Mouse (Mus musculus) forebrain, embryonic 15.5 days (tissue): ENCODE measurements at regions not wholly inside any gene's neighbourhood (a gene's known extent, or its start where the extent isn't known, plus 50 kb on each side); places are given as distances from the start of the nearest gene placed in this dataset.
A peak's percentile ranks its signal among the peaks of the same experiment; 100 is the strongest.

ENCODE experiments used
- ATAC-seq: fragments of 200-750 bp; cut with Nextera tagmentation; replicated peaks from 2 replicates; pipeline ENCODE4 v1.8.0; 2017; ENCODE audit warnings: mild to moderate bottlenecking, moderate TSS enrichment, moderate library complexity
- H3K27ac ChIP-seq: fragments of 300-500 bp; sonication (generic); replicated peaks from 2 replicates; pipeline ENCODE4 v1.5.1; 2015; ENCODE audit warnings: mild to moderate bottlenecking, inconsistent platforms
- H3K27me3 ChIP-seq: fragments of 300-500 bp; sonication (generic); 2 replicates; pipeline ENCODE4 v1.6.1; 2015; ENCODE audit warnings: inconsistent platforms
- H3K36me3 ChIP-seq: fragments of 300-500 bp; sonication (generic); 2 replicates; pipeline ENCODE4 v1.6.1; 2015; ENCODE audit warnings: mild to moderate bottlenecking, inconsistent platforms
- H3K4me1 ChIP-seq: fragments of 300-500 bp; sonication (generic); 2 replicates; pipeline ENCODE4 v1.6.1; 2015; ENCODE audit warnings: inconsistent platforms
- H3K4me2 ChIP-seq: fragments of 300-500 bp; sonication (generic); replicated peaks from 2 replicates; pipeline ENCODE4 v1.6.1; 2015; ENCODE audit warnings: mild to moderate bottlenecking, inconsistent platforms
- H3K4me3 ChIP-seq: fragments of 300-500 bp; sonication (generic); 2 replicates; pipeline ENCODE4 v1.5.1; 2015; ENCODE audit warnings: mild to moderate bottlenecking, inconsistent platforms
- H3K9ac ChIP-seq: fragments of 300-500 bp; sonication (generic); replicated peaks from 2 replicates; pipeline ENCODE4 v1.6.1; 2015; ENCODE audit warnings: mild to moderate bottlenecking, inconsistent platforms
- H3K9me3 ChIP-seq: fragments of 300-500 bp; sonication (generic); 2 replicates; pipeline ENCODE4 v1.6.1; 2016; ENCODE audit warnings: inconsistent platforms
- WGBS: fragments of 180-500 bp; shearing (Covaris S2); methylation state at CpG from one replicate; pipeline ENCODE4 v1.1.7; 2015; ENCODE audit warnings: mixed read lengths; 5-methylcytosine and 5-hydroxymethylcytosine counted together

- WGBS: 6% methylated on average over 10 of the region's 10 CpGs
- peaks cover 46% of the 10 kb centered on the region for H3K4me1 ChIP-seq
- no peak overlapping the region for H3K9ac ChIP-seq
- H3K27me3 ChIP-seq: peaks cover 48% of the 10 kb centered on the region
- ATAC-seq: 0 out of 2 replicates have a peak, but pooled peaks have one; percentile 15
- H3K4me3 ChIP-seq: no peak overlapping the region
- peak overlapping the region; percentile 78; the same call in 1 of the 2 replicates for H3K27ac ChIP-seq
- H3K36me3 ChIP-seq: no peaks in the 10 kb centered on the region
- no peaks in the 10 kb centered on the region for H3K9me3 ChIP-seq
- H3K4me2 ChIP-seq: no peak overlapping the region
Observed at GRCm38 (mm10) chr12:110186911-110187245, 92.0 kb upstream of the Dio3 start.

- H3K36me3 ChIP-seq: no peaks in the 10 kb centered on the region
- WGBS: 1% methylated on average over 49 of the region's 49 CpGs
- peak overlapping the region; percentile 46 for H3K9ac ChIP-seq
- H3K9me3 ChIP-seq: no peaks in the 10 kb centered on the region
- peak overlapping the region; percentile 32 for H3K4me3 ChIP-seq
- peak overlapping the region; percentile 78 for H3K27ac ChIP-seq
- peaks cover 52% of the 10 kb centered on the region for H3K27me3 ChIP-seq
- H3K4me2 ChIP-seq: peak overlapping the region; percentile 46
- peaks cover 46% of the 10 kb centered on the region for H3K4me1 ChIP-seq
- peak; percentile 59 for ATAC-seq
Observed at GRCm38 (mm10) chr12:110187246-110188135, 91.4 kb upstream of the Dio3 start.

- peak overlapping the region; percentile 46 for H3K9ac ChIP-seq
- peak overlapping the region; percentile 46 for H3K4me2 ChIP-seq
- H3K36me3 ChIP-seq: no peaks in the 10 kb centered on the region
- H3K27me3 ChIP-seq: peaks cover 52% of the 10 kb centered on the region
- peak overlapping the region; percentile 78 for H3K27ac ChIP-seq
- no peak for ATAC-seq
- H3K9me3 ChIP-seq: no peaks in the 10 kb centered on the region
- H3K4me3 ChIP-seq: peak overlapping the region; percentile 32
- under 1% methylated on average over 27 of the region's 29 CpGs for WGBS
- peaks cover 44% of the 10 kb centered on the region for H3K4me1 ChIP-seq
Observed at GRCm38 (mm10) chr12:110188136-110188631, 90.7 kb upstream of the Dio3 start.

GRCm38 (mm10) chr12:110188641-110189328 is 90.1 kb upstream of the Dio3 start:
- Histone ChIP-seq H3K9ac (peak overlapping the region; percentile 46), H3K4me2 (peak overlapping the region; percentile 46), H3K27me3 (peaks cover 52% of the 10 kb centered on the region), H3K4me3 (peak overlapping the region; percentile 32), H3K27ac (peak overlapping the region; percentile 78), H3K36me3 (no peaks in the 10 kb centered on the region), H3K4me1 (peaks cover 38% of the 10 kb centered on the region), H3K9me3 (no peaks in the 10 kb centered on the region)
- ATAC-seq: no peak
- 1% methylated on average over 39 of the region's 39 CpGs for WGBS

GRCm38 (mm10) chr12:110189329-110189642 is 89.6 kb upstream of the Dio3 start:
- 5% methylated on average over 19 of the region's 19 CpGs for WGBS
- peak overlapping the region; percentile 46 for H3K9ac ChIP-seq
- H3K4me1 ChIP-seq: peaks cover 33% of the 10 kb centered on the region
- H3K27me3 ChIP-seq: peaks cover 52% of the 10 kb centered on the region
- no peaks in the 10 kb centered on the region for H3K9me3 ChIP-seq
- ATAC-seq: no peak
- no peaks in the 10 kb centered on the region for H3K36me3 ChIP-seq
- peak overlapping the region; percentile 46 for H3K4me2 ChIP-seq
- H3K27ac ChIP-seq: peak overlapping the region; percentile 78
- H3K4me3 ChIP-seq: peak overlapping the region; percentile 32

- Histone ChIP-seq H3K9ac (no peak overlapping the region), H3K27me3 (peaks cover 40% of the 10 kb centered on the region), H3K9me3 (no peaks in the 10 kb centered on the region), H3K4me1 (peaks cover 24% of the 10 kb centered on the region), H3K27ac (no peak overlapping the region), H3K36me3 (no peaks in the 10 kb centered on the region), H3K4me2 (no peak overlapping the region), H3K4me3 (no peak overlapping the region)
- WGBS: 53% methylated on average over 8 of the region's 8 CpGs
- no peak for ATAC-seq
Observed at GRCm38 (mm10) chr12:110192186-110192585, 86.7 kb upstream of the Dio3 start.

GRCm38 (mm10) chr12:110197366-110197765 is 81.5 kb upstream of the Dio3 start:
- WGBS: 77% methylated on average over 3 of the region's 3 CpGs
- Histone ChIP-seq H3K27ac (no peak overlapping the region), H3K4me3 (no peak overlapping the region), H3K4me1 (no peaks in the 10 kb centered on the region), H3K9me3 (no peaks in the 10 kb centered on the region), H3K4me2 (no peak overlapping the region), H3K9ac (no peak overlapping the region), H3K27me3 (no peaks in the 10 kb centered on the region), H3K36me3 (no peaks in the 10 kb centered on the region)
- no peak for ATAC-seq

- Histone ChIP-seq H3K4me1 (no peaks in the 10 kb centered on the region), H3K4me2 (no peak overlapping the region), H3K4me3 (no peak overlapping the region), H3K9ac (no peak overlapping the region), H3K27me3 (no peaks in the 10 kb centered on the region), H3K36me3 (no peaks in the 10 kb centered on the region), H3K9me3 (no peaks in the 10 kb centered on the region), H3K27ac (no peak overlapping the region)
- ATAC-seq: no peak
- 94% methylated on average over 7 of the region's 7 CpGs for WGBS
Observed at GRCm38 (mm10) chr12:110200471-110200870, 78.4 kb upstream of the Dio3 start.

- H3K9ac ChIP-seq: no peak overlapping the region
- no peak overlapping the region for H3K4me2 ChIP-seq
- no peaks in the 10 kb centered on the region for H3K4me1 ChIP-seq
- no peak for ATAC-seq
- no peaks in the 10 kb centered on the region for H3K9me3 ChIP-seq
- H3K27ac ChIP-seq: no peak overlapping the region
- H3K27me3 ChIP-seq: no peaks in the 10 kb centered on the region
- no peak overlapping the region for H3K4me3 ChIP-seq
- no peaks in the 10 kb centered on the region for H3K36me3 ChIP-seq
- 91% methylated on average over 4 of the region's 4 CpGs for WGBS
Observed at GRCm38 (mm10) chr12:110200887-110201286, 78.0 kb upstream of the Dio3 start.

GRCm38 (mm10) chr12:110203271-110204014 is 75.4 kb upstream of the Dio3 start:
- no peak overlapping the region for H3K27ac ChIP-seq
- no peaks in the 10 kb centered on the region for H3K4me1 ChIP-seq
- no peaks in the 10 kb centered on the region for H3K9me3 ChIP-seq
- no peak overlapping the region for H3K4me3 ChIP-seq
- H3K36me3 ChIP-seq: no peaks in the 10 kb centered on the region
- no peak overlapping the region for H3K4me2 ChIP-seq
- ATAC-seq: no peak
- WGBS: 82% methylated on average over 13 of the region's 13 CpGs
- no peaks in the 10 kb centered on the region for H3K27me3 ChIP-seq
- no peak overlapping the region for H3K9ac ChIP-seq

GRCm38 (mm10) chr12:110204246-110204989 is 74.5 kb upstream of the Dio3 start:
- Histone ChIP-seq H3K4me2 (no peak overlapping the region), H3K9me3 (no peaks in the 10 kb centered on the region), H3K27me3 (no peaks in the 10 kb centered on the region), H3K4me1 (no peaks in the 10 kb centered on the region), H3K36me3 (no peaks in the 10 kb centered on the region), H3K27ac (no peak overlapping the region), H3K4me3 (no peak overlapping the region), H3K9ac (no peak overlapping the region)
- no peak for ATAC-seq
- 87% methylated on average over 6 of the region's 6 CpGs for WGBS
